Mouse (Mus musculus): ENCODE measurements around the gene 4930426L09Rik.

4930426L09Rik gene

DNA sequence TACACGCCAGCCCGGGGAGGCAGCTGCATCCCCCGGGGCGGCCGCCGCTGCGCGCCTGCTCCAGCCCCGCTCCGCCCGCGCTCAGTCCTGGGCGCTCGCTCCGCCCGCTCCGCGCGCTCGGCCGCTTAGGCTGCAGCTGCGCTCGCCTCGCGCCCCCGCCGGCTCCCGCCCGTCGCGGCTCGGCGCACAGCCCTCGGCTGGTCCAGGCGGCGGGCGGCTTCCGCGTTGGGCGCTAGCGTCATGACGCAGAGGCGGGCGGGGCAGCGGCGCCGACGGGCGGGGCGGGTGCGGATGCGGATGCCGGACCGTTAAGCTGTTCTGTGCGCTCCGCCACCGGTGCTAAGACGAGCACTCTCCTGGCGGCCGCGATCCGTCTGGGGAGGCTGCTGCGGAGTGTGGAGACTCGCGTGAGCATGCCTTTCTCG lies at the start of gene 4930426L09Rik, which contains the start of gene Pip4k2a:
Gene 4930426L09Rik, plus strand, starts transcription at position 290 of the 425 bp plus-strand sequence.
Gene Pip4k2a, minus strand, starts transcription at position 73 of the 425 bp plus-strand sequence.
- DNase-seq (ENCODE audit: low spot score in 2 of 2): peak; percentile 84 to 89

DNA sequence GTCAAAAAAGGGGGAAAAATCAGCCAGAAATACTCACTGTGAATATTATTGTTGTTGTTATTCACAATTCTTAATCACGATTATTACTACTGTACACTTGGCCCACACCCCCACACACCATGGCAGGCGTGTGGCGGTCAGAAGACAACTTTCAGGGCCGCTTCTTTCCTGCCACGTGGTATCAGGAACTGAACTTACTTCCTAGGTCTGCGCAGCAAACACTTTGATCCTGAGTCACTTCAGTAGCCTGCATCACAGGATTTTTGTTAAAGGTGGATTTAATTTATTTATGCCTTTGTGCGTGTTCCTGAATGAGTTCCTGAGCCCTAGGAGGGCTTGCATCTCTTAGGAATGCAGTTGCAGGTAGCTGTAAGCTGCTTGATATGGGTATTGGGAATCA lies 49.4 kb upstream of the 4930426L09Rik start:
- DNase-seq (ENCODE audit: low spot score in 2 of 2): no peak

DNA sequence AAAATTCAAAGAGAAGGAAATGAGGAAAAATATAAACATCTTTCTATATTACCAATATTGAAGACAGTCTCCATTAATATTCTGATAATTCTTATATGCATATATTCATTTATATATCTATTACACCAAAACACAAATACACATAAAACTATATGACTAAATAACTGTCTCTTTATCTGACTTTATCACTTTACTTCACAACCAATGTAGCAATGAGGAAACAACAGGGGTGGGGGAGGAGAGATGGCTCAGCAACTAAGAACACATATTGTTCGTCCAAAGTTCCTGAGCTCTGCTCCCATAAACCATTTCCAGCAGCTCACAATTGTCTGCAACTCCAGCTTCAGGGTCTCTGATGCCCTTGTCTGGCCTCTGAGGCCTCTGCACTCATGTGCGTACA lies 47.4 kb upstream of the 4930426L09Rik start:
- DNase-seq (ENCODE audit: low spot score in 2 of 2): no peak

DNA sequence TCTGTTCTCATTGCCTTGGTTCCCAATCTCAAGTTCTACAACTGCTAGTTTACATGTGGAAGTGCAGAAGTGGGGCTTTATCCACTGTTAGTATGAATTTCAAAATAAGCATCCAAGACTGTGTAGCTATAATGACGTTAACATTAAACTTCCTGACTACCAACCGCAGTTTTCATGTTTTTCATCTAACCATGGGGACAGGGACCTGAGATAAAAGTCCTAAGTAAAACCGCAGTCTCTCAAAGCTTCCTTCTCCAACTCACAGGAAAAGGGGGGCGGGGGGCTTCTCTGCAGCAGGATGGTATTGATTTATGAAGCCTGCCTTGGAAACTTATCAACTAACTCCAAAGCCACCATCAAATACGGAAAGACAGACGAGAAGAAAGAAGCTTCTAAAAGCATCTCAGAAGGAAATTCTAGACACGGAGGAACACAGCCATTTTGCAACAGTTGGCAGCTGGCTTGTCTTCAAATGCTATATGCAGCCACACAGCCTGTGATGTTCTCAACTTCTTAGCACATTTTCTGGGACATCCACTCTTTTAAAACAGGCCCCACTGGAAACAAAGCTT lies 46.0 kb upstream of the 4930426L09Rik start:
- DNase-seq (ENCODE audit: low spot score in 2 of 2): peak in 1 of 2 experiments; percentile 42

DNA sequence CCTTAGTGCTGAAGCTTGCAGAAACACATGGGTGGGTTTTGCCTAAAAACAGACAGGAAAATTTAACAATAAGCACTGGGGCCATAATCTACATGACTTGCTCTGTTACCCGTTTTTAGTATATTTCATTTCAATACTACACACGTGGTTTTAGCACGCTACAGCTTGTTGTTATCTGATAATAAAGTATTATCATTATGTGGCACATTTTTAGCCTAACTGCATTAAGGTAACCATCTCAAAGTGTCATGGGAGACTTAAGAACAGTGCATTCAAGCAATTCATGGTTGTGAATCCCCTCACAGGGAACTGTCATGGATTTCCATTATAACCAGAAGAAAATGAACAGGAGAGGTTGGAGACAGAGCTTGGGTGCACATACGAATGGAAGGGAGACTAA lies 43.7 kb upstream of the 4930426L09Rik start:
- DNase-seq (ENCODE audit: low spot score in 2 of 2): no peak

DNA sequence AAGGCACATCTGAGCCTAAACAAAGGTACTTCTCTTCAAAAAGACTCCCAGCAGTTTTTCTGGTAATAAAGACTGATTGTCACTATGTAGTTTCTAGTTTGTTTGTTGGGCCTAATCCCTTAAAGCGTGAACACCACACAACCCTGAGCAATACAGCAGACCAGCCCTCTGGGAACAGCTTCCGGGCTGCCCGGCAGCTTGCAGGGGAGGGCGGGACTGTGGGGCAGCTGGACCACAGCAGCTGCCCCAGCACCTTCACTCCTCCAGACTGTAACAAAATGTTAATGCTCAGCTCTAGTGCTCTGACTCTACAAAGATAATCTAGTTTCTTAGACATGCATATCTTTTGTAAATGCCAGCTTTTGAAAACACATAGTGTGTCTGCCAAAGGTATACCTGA lies 43.1 kb upstream of the 4930426L09Rik start:
- DNase-seq (ENCODE audit: low spot score in 2 of 2): no peak

DNA sequence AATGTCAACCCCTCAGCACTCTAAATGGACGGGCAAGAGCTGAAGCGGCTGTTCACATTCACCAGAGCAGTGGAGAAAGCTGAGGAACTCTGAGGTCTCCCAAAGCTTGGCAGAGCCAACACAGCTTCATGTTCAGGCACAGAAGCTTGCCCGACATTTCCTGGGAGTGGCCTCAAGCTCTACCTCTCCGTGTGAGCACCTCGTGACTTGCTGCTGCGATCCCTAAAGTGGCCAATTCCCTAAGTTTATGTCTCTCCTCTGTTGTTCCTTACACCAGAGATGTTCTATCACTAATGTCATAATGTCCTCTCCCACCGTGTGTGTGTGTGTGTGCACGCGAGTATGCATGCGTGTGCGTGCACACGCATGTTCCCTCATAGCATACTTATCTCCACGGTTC lies 42.5 kb upstream of the 4930426L09Rik start:
- no peak for DNase-seq (ENCODE audit: low spot score in 2 of 2)

DNA sequence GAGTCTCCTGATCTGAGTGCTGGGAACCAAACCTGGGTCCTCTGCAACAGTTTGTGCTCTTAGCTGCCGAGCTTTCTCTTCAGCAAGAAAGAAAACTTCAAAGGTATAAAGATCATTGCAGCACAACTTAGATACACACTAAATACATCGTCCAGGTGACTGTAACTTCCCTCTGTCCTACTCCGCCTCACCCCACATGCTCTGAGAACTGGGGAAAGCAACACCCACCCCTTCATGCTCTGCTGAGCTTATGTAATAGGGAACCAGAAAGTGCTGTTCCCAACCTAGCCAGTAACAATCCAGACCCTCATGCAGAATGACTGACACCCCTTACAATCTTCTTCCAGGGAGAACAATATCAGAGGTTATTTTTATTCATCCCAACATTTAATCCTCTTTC lies 41.7 kb upstream of the 4930426L09Rik start:
- no peak for DNase-seq (ENCODE audit: low spot score in 2 of 2)

DNA sequence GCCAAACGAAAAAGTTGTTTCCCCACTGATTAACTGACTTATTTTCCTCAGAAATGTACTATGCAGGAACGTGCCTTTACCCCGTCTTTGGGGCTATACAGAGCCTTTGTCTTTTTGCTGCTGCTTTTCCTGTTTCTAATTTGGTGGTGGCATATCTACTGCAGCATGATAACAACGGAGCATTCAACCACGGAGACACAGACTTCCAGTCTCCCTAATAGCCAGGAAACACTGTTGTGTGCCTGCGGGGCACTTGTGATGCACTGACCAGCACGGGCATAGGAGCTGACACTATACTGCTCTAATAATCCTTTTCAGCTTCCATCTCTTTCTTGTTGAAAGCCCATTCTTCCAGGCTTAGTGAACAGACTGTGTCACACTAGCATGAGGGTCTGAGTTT lies 41.2 kb upstream of the 4930426L09Rik start:
- no peak for DNase-seq (ENCODE audit: low spot score in 2 of 2)

DNA sequence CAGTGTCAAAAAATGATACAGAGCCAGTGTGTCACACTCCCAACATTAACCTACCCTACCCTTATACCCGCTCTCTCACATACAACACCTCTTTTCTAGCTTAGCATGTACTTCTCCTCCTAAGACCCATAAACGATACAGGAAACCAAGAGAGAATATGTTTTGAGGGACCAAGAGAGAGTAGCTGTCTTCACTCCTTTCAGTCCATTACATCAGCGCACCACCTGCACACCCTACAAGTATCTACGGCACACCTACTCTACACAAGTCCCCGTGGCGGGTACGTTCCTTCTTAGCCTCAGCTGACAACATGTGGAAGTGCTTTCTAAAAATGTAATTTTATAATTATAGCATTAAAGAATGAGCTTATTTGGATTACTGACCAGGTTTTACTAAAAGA lies 40.7 kb upstream of the 4930426L09Rik start:
- no peak for DNase-seq (ENCODE audit: low spot score in 2 of 2)

DNA sequence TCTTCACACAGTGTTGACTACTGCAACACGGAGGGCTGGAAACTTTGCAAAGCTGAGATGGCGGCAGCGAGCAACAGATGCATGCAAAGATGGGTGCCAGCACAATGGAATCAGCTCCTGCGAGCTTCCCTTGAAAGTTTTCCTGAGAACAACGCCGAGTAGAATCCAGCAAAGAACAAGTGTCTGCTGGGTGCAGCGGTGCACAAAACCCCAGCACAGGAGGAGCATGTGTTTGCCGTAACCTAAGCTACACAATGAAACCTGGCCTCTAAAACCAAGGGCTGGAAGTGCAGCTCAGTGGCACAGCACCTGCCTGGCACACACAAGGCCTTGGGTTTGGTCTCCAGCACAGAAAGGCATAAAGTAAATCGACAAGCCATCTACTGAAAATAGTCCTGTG lies 40.1 kb upstream of the 4930426L09Rik start:
- DNase-seq (ENCODE audit: low spot score in 2 of 2): no peak

DNA sequence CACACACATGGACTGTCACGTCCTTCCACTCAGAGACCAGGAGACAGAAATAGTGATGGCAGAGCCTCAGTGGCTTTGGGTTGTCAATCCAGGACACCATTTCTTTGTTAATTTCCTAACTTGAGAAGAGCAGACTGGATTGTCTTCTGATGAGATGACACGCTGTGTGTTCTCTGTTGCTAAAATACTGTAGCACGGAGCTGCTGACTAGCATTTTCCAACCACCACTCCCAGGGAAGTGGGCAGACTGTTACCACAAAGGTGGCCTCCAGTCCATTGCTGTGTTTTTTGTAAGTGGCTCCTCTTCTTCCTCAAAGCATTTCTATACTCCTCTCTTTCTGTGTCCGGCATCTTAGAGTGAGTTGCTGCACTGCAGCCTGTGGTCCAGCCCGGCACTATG lies 39.6 kb upstream of the 4930426L09Rik start:
- DNase-seq (ENCODE audit: low spot score in 2 of 2): no peak

DNA sequence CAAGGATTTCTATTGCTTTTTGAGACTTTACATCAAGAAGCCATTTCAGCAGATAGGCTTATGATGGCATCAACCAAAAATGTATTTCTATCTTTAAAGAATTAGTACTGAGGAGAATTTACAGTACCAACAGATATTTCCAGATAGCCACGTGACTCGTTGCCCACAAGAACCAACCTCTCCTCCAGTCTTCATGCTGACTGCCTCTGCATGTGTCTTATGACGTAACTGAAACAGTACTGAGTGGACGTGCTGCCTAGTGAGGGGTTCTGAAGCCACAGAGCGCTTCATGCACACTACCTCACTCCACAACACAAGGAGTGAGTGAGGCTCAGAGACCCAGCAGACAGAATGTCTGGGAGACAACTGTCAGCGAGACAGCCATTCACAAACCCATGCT lies 39.1 kb upstream of the 4930426L09Rik start:
- DNase-seq (ENCODE audit: low spot score in 2 of 2): no peak

DNA sequence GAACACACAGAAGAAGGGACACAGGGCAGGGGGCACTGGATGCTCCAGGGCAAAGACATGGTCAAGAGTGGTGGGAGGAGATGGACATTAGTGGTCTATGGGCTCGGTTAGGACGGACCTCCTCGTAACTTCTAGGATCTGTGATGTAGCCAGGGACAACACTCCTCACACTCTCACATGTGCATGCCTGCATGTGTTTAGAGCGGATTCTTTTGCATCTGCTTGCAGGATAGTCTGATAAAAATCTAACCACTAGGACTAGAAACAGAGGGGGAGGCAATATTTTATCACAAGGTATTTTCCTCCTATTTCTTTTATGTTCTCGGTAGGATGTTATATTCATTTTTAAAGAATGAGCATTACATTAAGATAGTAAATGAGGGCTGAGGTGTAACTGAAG lies 38.6 kb upstream of the 4930426L09Rik start:
- DNase-seq (ENCODE audit: low spot score in 2 of 2): no peak

DNA sequence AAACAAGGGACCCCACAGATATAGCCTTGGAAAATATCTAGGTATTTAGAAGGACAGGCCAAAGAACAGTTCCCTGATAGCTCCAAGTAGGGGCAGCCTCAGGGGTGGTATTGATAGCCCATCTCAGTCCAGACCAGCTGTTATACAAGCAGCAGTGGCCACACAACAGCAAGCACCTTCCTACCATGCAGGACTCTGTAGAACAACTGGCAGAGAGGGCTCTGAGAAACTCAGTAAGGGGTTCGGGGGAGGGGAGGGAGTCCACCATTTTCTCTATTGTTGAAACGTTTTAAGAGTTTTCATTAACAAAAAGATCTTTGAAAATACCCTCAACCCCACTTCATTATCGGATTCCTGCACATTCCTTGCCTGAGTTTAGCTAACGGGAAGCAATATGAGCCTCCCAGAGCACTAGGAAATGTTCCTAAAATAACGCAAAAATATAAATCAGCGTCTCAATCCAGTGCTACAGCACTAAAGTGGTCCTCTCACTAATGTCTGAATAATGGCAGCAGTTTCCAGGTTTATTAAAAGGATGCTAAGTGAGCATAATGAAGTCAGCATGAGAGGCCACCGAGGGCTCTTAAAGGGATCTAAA lies 37.7 kb upstream of the 4930426L09Rik start:
- no peak for DNase-seq (ENCODE audit: low spot score in 2 of 2)

DNA sequence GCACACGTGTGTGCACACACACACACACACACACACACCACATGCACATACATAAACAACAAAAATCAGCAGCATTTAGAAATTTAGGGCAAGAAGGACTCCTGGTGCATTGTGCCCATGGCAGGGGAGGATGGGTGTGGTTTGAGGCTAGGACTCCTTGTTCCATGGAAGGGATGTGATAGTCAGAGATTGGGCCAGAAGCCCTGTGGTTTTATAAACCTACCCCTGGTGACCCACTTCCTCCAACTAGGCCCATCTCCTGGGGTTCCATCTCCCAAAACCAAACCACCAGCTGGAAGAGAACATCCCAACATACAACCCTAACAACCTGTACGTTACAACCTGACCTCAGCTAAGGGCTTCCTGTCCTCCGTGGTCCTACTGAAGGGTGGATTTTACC lies 35.6 kb upstream of the 4930426L09Rik start:
- DNase-seq (ENCODE audit: low spot score in 2 of 2): no peak

DNA sequence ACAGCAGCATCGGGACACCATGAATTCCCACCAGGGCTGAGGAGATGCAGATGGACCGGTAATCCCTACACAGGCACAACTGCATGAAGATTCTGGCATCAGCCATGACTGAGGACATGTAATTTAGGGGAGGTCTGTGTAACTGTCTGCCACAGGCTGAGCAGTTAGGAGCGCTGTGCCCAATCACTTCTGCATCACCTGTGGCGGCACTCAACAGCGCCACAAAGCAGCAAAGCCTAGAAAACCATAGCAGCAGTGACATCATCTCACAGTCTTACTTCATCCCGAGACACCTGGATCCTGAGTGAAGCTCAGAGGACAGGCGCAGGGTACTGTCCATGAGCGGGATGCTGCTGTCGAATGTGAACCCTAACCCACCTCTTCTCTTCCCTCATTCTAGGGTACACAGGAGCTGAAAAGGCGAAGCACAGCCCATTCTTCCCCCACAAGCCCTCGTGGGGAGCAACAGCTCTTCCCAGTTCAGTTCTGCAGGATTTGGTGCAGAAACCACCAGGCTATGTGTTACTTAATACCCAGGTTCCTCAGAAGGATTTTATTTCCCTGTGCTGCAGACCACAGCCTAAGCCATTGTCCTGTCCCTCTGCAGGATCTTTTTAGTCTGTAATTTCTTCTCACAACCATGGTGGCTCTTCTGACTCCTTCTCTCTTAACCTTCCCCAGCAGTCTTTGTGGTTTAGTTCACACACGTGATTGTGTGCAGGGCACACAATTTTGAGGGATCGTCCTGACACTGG lies 34.7 kb upstream of the 4930426L09Rik start:
- no peak for DNase-seq (ENCODE audit: low spot score in 2 of 2)

DNA sequence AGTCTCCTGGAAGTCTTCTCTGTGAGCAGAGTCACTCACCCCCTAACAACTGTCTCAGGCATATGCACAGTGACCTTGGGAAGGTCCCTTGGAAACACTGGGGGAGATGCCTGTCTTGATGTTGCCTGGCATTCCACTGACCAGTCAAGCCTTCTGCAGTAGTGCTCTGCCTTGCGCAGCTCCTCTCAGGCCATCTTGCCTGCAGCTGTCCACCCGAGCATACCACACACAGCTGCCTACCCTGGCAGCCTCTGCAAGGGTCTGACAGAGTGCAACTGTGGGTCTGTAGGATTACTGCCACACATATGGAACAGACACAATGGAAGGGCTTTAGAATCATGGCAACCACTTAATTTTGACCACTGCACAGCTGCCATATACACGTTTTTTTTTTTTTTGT lies 33.0 kb upstream of the 4930426L09Rik start:
- no peak for DNase-seq (ENCODE audit: low spot score in 2 of 2)

DNA sequence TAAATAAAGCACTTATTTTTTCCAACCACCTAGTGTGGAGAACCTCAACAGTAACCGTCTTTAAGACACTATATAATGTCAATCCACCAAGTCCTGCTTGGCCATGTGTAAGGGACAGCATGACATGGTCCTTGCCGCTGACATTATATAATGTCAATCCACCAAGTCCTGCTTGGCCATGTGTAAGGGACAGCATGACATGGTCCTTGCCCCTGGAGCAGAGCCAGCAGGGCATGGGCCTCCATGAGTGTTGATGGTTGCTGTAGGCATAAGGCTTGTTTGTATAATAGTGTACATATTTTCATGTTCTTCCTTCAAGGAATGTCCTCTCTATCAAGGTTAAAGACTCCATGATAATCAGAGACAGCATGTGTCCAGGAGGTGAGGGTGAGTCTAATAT lies 32.2 kb upstream of the 4930426L09Rik start:
- no peak for DNase-seq (ENCODE audit: low spot score in 2 of 2)

DNA sequence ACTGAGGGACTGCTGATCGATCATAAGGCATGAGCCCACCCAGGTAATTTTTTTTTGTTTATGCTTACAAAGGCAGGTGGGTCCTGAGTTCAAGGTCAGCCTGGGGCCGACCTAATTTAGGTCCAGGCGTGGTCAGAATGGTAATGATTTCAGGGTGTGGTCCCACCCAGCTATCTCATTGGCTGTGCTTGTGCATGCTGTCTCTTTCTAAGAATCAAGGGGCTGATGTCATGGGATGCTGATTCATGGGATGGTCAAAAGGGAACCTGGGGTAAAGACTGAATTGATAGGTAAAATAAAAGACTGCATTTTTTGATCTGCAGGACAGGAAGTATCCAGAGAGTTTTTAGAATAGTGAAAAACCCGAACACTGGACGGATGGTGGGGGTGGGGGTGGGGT lies 31.6 kb upstream of the 4930426L09Rik start:
- DNase-seq (ENCODE audit: low spot score in 2 of 2): no peak

DNA sequence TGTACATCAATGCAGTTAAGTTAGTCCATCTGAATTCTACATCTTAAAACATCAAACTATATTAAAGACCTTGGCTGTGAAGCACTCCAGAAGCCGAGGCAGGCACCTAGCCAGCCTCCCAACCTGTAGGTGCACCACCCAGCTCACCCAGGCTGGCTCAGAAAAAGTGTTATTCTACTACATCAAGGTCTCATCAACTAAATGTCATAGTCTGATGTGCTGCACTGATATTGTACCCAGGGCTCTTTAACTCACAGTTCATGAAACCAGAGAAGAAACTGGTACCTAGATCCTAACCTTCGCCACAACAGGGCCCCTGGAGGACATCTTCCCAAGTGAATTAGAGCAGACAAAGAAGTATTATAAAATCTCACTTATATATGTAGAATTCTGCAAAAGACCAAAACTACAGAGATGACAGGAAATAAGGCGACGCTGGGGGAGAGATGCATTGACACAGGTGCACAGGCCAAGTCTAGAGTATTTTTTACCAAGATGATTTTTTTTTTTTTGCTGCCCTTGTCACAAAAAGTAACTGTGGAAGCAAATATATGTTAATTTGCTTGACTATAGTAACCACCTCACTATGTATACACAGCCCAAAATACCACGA lies 30.6 kb upstream of the 4930426L09Rik start:
- DNase-seq (ENCODE audit: low spot score in 2 of 2): no peak

DNA sequence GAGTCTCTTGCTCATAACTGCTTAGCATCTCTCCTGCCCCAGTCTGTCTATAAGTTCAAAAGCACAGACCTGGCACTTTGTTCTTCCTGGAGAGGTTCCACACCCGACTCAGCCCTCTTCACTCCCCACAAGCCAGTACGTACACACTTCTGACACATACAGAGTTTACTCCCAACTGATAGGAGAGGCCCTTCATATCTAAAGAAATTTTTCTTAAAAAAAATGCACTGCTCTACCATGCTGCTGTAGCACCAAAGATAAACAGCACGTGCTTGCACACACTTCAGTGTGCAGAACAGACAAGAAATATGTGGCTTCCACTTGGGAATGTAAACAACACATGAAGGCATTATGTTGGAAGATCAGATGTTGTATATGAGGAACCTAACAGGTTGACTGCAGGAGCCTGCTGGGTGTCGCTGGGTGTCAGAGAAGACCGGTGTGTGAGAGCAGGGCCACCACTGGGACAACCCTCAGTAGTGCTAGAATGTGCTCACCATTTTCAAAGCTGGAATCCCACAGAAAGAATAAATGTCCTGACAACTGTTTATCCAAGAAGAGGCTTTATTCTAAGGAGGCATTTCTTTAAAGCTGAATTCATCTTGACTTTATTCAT lies 29.0 kb upstream of the 4930426L09Rik start:
- no peak for DNase-seq (ENCODE audit: low spot score in 2 of 2)

Measured in frontal cortex, postnatal 14 days (tissue).